Mouse (Mus musculus) kidney, adult 2 months (tissue): ENCODE data around the gene 5830473C10Rik.

Experiments used
- CTCF ChIP-seq: fragments of 200-500 bp; conservative IDR thresholded peaks from 2 replicates; pipeline ENCODE4 v1.5.1; 2011; ENCODE audit warnings: low read depth, mild to moderate bottlenecking, control low read depth, low read length, moderate library complexity, mixed read lengths; ENCODE audit not compliant: insufficient read depth, insufficient read length
- POLR2A ChIP-seq: fragments of 200-500 bp; IDR thresholded peaks from one replicate; pipeline ENCODE4 v1.6.1; 2011; ENCODE audit warnings: low read depth, low read length, control low read depth

- TF ChIP-seq CTCF (no peak), POLR2A (no peak)
Measured at GRCm38 (mm10) chr5:90603407-90603923, 42.6 kb downstream of the 5830473C10Rik start.
